Mouse (Mus musculus) liver, embryonic 14.5 days (tissue): Measurements from ENCODE around the gene Stxbp1. TPM values are rescaled to one million over a fixed set of nuclear protein-coding genes. Genes with fewer than 3 reads are reported as not detected.

Source experiments
- ATAC-seq: fragments of 200-750 bp; cut with Nextera tagmentation; 2 replicates; pipeline ENCODE4 v1.8.0; 2017; ENCODE audit warnings: moderate number of reproducible peaks, mild to moderate bottlenecking, moderate library complexity; ENCODE audit not compliant: insufficient read depth
- DNase-seq, 3 experiments: peaks; one replicate each; pipeline ENCODE4 v3.0.0-alpha.2; 2012 to 2013; ENCODE audit warnings: low read depth in 3 of 3, low spot score in 3 of 3
- H3K27ac ChIP-seq: fragments of 300-500 bp; sonication (generic); 2 replicates; pipeline ENCODE4 v1.5.1; 2014; ENCODE audit warnings: moderate library complexity, mild to moderate bottlenecking, control low read depth, inconsistent platforms
- H3K27me3 ChIP-seq: fragments of 300-500 bp; sonication (generic); 2 replicates; pipeline ENCODE4 v1.6.1; 2014; ENCODE audit warnings: mild to moderate bottlenecking, low read length, moderate library complexity; ENCODE audit not compliant: control insufficient read depth, insufficient read depth
- H3K36me3 ChIP-seq: fragments of 300-500 bp; sonication (generic); replicated peaks from 2 replicates; pipeline ENCODE4 v1.6.1; 2014; ENCODE audit warnings: low read depth; ENCODE audit not compliant: control insufficient read depth, insufficient read depth
- H3K4me1 ChIP-seq, 2 experiments: fragments of 200-500 bp in 1 of 2; fragments of 300-500 bp in 1 of 2; sonication (generic) in 1 of 2; replicated peaks; 2 replicates each; pipeline ENCODE4 v1.6.1; 2012 to 2014; ENCODE audit warnings: antibody characterized with exemption in 1 of 2, inconsistent platforms in 1 of 2, low read length in 1 of 2; ENCODE audit not compliant: control insufficient read depth in 2 of 2, insufficient read depth in 2 of 2
- H3K4me2 ChIP-seq: fragments of 300-500 bp; sonication (generic); 2 replicates; pipeline ENCODE4 v1.6.1; 2014; ENCODE audit warnings: low read depth, mild to moderate bottlenecking, control low read depth, moderate library complexity
- H3K4me3 ChIP-seq, 2 experiments: fragments of 200-500 bp in 1 of 2; fragments of 300-500 bp in 1 of 2; sonication (generic) in 1 of 2; 2 replicates each; pipeline ENCODE4 v1.5.1; 2012 to 2014; ENCODE audit warnings: low read depth in 2 of 2, low read length in 2 of 2, mild to moderate bottlenecking in 2 of 2, control low read depth in 1 of 2, inconsistent platforms in 1 of 2, moderate library complexity in 1 of 2; ENCODE audit not compliant: insufficient read depth in 1 of 2
- H3K9ac ChIP-seq: fragments of 300-500 bp; sonication (generic); replicated peaks from 2 replicates; pipeline ENCODE4 v1.6.1; 2014; ENCODE audit warnings: mild to moderate bottlenecking, control low read depth, moderate library complexity
- H3K9me3 ChIP-seq: fragments of 300-500 bp; sonication (generic); 2 replicates; pipeline ENCODE4 v1.6.1; 2016; ENCODE audit warnings: low read length, mixed read lengths; ENCODE audit not compliant: control insufficient read depth
- CTCF ChIP-seq: IDR thresholded peaks from 2 replicates; pipeline ENCODE4 v1.5.1; 2016; ENCODE audit warnings: antibody characterized with exemption, low read depth, control low read depth
- EP300 ChIP-seq: IDR thresholded peaks from 2 replicates; pipeline ENCODE4 v1.6.1; 2016; ENCODE audit warnings: antibody characterized with exemption, low read depth
- WGBS: fragments of 180-500 bp; shearing (Covaris S2); extraction: QIAGEN DNeasy Blood & Tissue Kit; methylation state at CpG from one replicate; pipeline ENCODE4 v1.1.7; 2014; ENCODE audit not compliant: insufficient replicate concordance; 5-methylcytosine and 5-hydroxymethylcytosine counted together
- polyA plus RNA-seq, 2 experiments: library from polyadenylated mRNA; depleted of rRNA in 1 of 2; stranded (reverse) in 1 of 2; unstranded in 1 of 2; fragments of >200 nt; fragmentation: Nextera tagmentation in 1 of 2; extraction: Ambion mirVana in 1 of 2; gene quantifications; 2 replicates each; pipeline versions ENCODE4 v1.2.1 to v1.2.3; 2012 to 2014

Gene Stxbp1
- polyA plus RNA-seq, 2 experiments = 2.1 to 2.6 TPM

DNA sequence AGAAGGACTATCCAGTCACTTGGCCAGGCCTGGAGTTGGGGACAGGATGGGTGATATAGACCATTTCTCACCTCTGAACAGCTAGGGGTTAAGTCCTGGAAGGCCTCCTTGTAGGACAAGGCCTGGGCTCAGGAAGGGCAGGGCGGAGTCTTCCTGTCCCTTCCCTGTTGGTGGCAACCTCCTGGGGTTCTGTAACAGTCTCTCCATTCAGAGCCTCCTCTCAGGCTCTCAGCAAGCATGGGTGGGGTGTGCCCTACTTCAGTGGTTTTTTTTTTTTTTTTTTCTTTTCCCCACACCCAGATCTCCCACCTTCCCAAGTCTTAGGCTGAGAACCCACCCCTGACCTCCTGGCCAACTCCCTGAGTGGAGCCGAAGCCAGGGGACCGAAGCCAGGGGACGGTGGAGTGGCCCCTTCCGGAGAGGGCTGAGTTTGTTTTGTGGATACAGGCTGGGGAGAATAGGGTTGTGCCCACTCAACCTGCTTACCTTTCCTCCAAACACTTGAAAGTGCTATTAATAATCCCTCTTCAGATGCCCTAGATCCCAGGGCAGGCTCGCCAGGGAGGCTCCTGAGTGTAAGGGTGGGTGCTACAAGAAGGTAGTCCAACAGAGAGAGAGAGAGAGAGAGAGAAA, 30.8 kb upstream of the Stxbp1 start:
- TF ChIP-seq CTCF (no peak), EP300 (no peak)
- Histone ChIP-seq H3K4me1 (peaks cover 6 to 28% of the 10 kb centered on the region in 2 experiments), H3K27me3 (no peaks in the 10 kb centered on the region; the same call in 1 of the 2 replicates), H3K27ac (no peak overlapping the region), H3K9ac (no peak overlapping the region), H3K4me2 (peak overlapping the region; percentile 79), H3K36me3 (no peaks in the 10 kb centered on the region), H3K9me3 (no peaks in the 10 kb centered on the region), H3K4me3 (no peak overlapping the region)
- WGBS = 58% methylated on average over 6 of the region's 6 CpGs
- ATAC-seq (no peak), DNase-seq (no peak)

DNA sequence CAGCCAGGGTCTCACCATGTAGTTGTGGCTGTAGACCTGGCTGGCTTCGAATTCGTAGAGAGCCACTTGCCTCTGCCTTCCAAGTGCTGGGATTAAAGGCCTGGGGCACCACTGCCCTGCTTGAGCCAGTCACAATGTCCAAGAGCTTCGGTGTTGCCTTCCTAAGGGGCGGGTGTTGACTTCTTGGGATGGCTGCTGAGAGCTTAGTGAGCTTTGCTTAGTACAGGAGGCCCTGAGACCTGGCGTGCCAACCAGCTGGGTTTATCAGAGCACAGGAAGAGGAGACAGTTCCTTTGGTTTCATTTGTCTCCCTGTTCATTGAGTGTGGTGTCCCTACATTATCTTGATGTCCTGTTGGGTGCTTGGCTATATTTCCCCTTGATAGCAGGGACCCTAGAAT, 30.3 kb upstream of the Stxbp1 start:
- 31% methylated on average over 5 of the region's 5 CpGs for WGBS
- no peaks in the 10 kb centered on the region for H3K36me3 ChIP-seq
- TF ChIP-seq CTCF (no peak), EP300 (no peak)
- no peaks in the 10 kb centered on the region for H3K9me3 ChIP-seq
- H3K4me1 ChIP-seq = peaks cover 6 to 27% of the 10 kb centered on the region in 2 experiments
- H3K4me3 ChIP-seq = peak overlapping the region; percentile 60 to 67; a peak in 3 of 4 replicates
- H3K27ac ChIP-seq = no peak overlapping the region
- peak overlapping the region; percentile 79 for H3K4me2 ChIP-seq
- H3K9ac ChIP-seq = no peak overlapping the region
- no peak for DNase-seq
- no peak for ATAC-seq
- H3K27me3 ChIP-seq = no peaks in the 10 kb centered on the region; the same call in 1 of the 2 replicates

DNA sequence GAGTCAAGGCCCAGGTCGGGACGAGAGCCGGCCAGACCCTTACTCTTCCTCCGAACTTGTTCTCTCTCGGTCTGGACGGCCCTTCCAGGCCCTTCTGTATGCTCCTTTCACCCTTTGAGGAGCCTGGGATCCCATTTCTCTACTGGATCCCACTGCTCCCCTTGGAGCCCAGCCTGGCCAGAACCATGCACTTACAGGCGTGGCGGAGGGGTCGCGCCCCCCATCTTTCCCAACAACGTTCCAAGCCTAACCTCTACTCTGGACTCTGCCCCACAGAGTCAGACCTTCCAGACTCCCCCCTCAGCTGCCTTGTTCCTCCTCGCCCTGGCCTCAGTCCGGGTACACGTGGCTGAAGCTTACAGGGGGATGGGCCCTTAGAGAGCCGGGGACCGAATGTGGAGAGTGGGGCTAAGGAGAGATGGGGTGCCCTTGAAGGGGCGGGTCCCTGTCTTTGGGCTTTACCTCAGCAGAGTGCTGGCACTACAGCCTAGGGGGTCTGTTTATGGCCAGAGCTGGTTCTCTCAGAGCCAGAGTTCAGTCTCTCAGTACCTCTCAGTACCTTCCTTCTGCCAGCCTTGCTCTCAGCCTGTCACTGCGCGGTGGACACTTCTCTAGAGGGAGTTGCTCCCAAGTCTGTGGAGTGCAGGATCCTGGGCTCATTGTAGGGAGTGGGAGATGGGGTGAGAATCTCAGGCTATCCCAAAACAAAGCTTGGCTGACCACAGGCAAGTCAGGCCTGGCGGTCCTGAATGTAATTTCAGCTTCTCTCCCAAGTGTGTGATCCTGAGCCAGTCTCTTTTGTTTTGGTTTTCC, 29.7 kb upstream of the Stxbp1 start:
- peak overlapping the region; percentile 79 for H3K4me2 ChIP-seq
- no peak for DNase-seq
- WGBS = 7% methylated on average over 20 of the region's 20 CpGs
- H3K4me3 ChIP-seq = peak overlapping the region; percentile 60 to 67
- no peak overlapping the region for H3K27ac ChIP-seq
- peaks cover 6 to 23% of the 10 kb centered on the region in 2 experiments for H3K4me1 ChIP-seq
- ATAC-seq = peak; percentile 19; the same call in 1 of the 2 replicates
- H3K9me3 ChIP-seq = no peaks in the 10 kb centered on the region
- no peaks in the 10 kb centered on the region for H3K36me3 ChIP-seq
- H3K9ac ChIP-seq = peak overlapping the region; percentile 23
- no peaks in the 10 kb centered on the region; the same call in 1 of the 2 replicates for H3K27me3 ChIP-seq
- TF ChIP-seq EP300 = no peak
- TF ChIP-seq CTCF = 0 out of 2 replicates have a peak, but pooled peaks have one; percentile 3

DNA sequence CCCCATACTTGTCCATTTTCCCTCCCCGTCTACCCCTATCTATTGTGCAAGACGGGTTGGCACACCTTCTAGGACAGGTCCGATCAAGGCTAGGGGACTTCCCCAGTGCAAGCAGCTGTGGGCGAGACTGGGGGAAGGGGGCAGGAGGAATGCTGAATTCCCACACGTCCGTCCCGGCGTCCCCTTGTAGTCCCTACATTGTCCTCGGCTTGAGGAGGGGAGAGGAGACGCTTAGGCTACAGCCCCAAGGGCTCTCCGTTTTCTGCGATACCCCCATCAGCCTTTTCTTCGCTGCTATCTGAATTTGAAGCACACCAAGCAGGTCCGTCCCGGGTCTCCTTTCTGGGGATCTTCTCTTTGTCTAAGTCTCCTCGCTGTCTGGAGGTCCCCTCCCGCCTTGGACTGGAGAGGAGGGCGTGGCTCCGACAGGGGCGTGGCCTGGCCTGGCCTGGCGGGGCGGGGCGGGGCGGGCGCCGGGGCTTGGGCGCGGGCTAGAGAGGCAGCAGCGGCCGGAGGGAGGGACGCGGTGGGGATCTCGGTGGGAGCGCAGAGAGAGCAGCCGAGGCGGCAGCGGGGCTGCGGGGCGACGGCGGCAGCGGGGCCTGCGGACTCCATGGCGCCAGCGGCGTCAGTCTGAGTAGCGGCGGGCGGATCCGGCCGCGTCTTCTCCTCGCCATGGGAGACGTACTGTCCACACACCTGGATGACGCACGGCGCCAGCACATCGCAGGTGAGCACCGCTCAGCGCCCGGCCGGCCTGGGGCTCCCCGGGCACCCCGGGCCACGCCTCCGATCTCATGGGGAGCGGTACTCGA, 28.8 kb upstream of the Stxbp1 start, which contains the start of gene Fam129b:
Gene Fam129b, plus strand, starts transcription at position 440 of the 815 bp plus-strand sequence.
- peaks cover 6 to 22% of the 10 kb centered on the region in 2 experiments for H3K4me1 ChIP-seq

More for the DNA sequence above, 28.8 kb upstream of the Stxbp1 start, which contains the start of gene Fam129b:
- Histone ChIP-seq H3K9ac (peak within 1 kb of the TSS; percentile 45), H3K4me3 (peak within 1 kb of the TSS; percentile 60 to 67), H3K4me2 (peak within 1 kb of the TSS; percentile 79), H3K36me3 (no peaks in the 10 kb centered on the region), H3K27me3 (no peaks in the 10 kb centered on the region; the same call in 1 of the 2 replicates), H3K27ac (no peak within 1 kb of the TSS), H3K9me3 (no peaks in the 10 kb centered on the region)
- under 1% methylated on average over 67 of the region's 68 CpGs for WGBS
- peak; percentile 84 for ATAC-seq
- TF ChIP-seq EP300 (no peak), CTCF (no peak)
- peak; percentile 45 to 66 (median 64) for DNase-seq
